Mouse (Mus musculus) liver, adult 2 months (tissue): ENCODE data around the gene Tmem121.

Experiments
- CTCF ChIP-seq: fragments of 200-500 bp; IDR thresholded peaks from 2 replicates; pipeline ENCODE4 v1.5.1; 2011; ENCODE audit warnings: low read depth, low read length, control low read depth
- POLR2A ChIP-seq: fragments of 200-500 bp; IDR thresholded peaks from 2 replicates; pipeline ENCODE4 v1.6.1; 2011; ENCODE audit warnings: low read length, control low read depth; ENCODE audit not compliant: insufficient read depth; ENCODE audit errors: extremely low read depth

DNA sequence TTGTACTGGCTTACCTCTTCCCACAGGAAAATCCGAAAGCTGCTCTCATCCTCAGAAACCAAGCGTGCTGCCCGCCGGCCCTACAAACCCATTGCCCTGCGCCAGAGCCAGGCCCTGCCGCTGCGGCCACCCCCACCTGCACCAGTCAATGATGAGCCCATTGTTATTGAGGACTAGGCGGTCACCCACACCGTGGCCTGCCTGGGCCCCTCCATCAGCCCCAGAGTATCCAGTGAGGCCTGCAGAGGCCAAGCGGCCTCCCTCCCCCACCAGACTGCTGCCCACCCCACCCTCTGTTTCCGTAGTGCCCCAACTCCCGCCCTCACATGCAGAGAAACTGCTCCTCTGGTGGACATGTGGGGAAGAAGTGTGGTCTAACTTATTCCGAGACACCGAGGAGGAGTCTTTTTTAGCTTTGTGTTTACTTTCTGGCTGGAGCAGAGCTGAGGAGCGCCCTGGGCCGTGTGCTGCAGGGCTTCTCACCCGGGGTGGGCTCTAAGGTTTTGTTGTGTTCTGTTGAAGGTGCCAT, 49.2 kb upstream of the Tmem121 start:
- TF ChIP-seq POLR2A = no peak
- TF ChIP-seq CTCF = no peak
